ENCODE assay signal across 19 mouse cellular contexts in genomic region chr4:88020421-88020820, GRCm38 (mm10).
"Had no signal": no experiment of that assay in that cellular context is flagged by ENCODE, and none has a peak within 500 bp of the region (broad histone marks: within the 10 kb centered on the region; RNA-seq: fewer than 3 reads in every experiment).

No protein-coding gene starts in this region.

- H3K4me3 ChIP-seq: limb, embryonic 15.5 days; liver, embryonic 12.5 days; lung, embryonic 15.5 days; megakaryocyte, embryonic 14.5 days; neural tube, embryonic 12.5 days had no signal

- H3K9me3 ChIP-seq: limb, embryonic 15.5 days; liver, embryonic 12.5 days; lung, embryonic 15.5 days; megakaryocyte, embryonic 14.5 days; neural tube, embryonic 12.5 days had no signal

- H3K4me2 ChIP-seq: limb, embryonic 15.5 days; liver, embryonic 12.5 days; lung, embryonic 15.5 days; midbrain, embryonic 11.5 days; neural tube, embryonic 12.5 days had no signal

- DNase-seq: kidney, adult 11 months; kidney, adult 9 months; kidney, postnatal 36 days; layer of hippocampus, adult 9-11 months; layer of hippocampus, postnatal 36 days; lung, postnatal 14 days; retina, postnatal 1 day; right cerebral cortex, postnatal 4 days; spleen, adult 18-20 months; thymus, postnatal 14 days had no signal

- ATAC-seq: liver, embryonic 12.5 days had no signal

- H3K36me3 ChIP-seq: limb, embryonic 15.5 days; liver, embryonic 12.5 days; lung, embryonic 15.5 days; neural tube, embryonic 12.5 days had no signal

- H3K9ac ChIP-seq: limb, embryonic 15.5 days; liver, embryonic 12.5 days; lung, embryonic 15.5 days; neural tube, embryonic 12.5 days had no signal

- H3K27ac ChIP-seq: kidney, postnatal 0 days; limb, embryonic 15.5 days; liver, embryonic 12.5 days; lung, embryonic 15.5 days; macrophage; neural tube, embryonic 12.5 days; stomach, postnatal 0 days had no signal

- H3K27me3 ChIP-seq: limb, embryonic 15.5 days; liver, embryonic 12.5 days; lung, embryonic 15.5 days; megakaryocyte, embryonic 14.5 days; neural tube, embryonic 12.5 days had no signal
